Mouse (Mus musculus) liver, embryonic 12.5 days (tissue): Measurements from ENCODE around the gene Olfr549. TPM values are rescaled to one million over a fixed set of nuclear protein-coding genes. Genes with fewer than 3 reads are reported as not detected.

ENCODE experiments used
- ATAC-seq: fragments of 200-750 bp; cut with Nextera tagmentation; 2 replicates; pipeline ENCODE4 v1.8.0; 2017; ENCODE audit warnings: moderate number of reproducible peaks, mild to moderate bottlenecking, moderate library complexity
- H3K27ac ChIP-seq: fragments of 300-500 bp; sonication (generic); 2 replicates; pipeline ENCODE4 v1.5.1; 2016; ENCODE audit warnings: mild to moderate bottlenecking
- H3K27me3 ChIP-seq: fragments of 300-500 bp; sonication (generic); replicated peaks from 2 replicates; pipeline ENCODE4 v1.6.1; 2016; ENCODE audit warnings: mild to moderate bottlenecking, moderate library complexity
- H3K36me3 ChIP-seq: fragments of 300-500 bp; sonication (generic); 2 replicates; pipeline ENCODE4 v1.6.1; 2016; ENCODE audit warnings: mild to moderate bottlenecking, moderate library complexity
- H3K4me1 ChIP-seq: fragments of 300-500 bp; sonication (generic); 2 replicates; pipeline ENCODE4 v1.6.1; 2016
- H3K4me2 ChIP-seq: fragments of 300-500 bp; sonication (generic); 2 replicates; pipeline ENCODE4 v1.6.1; 2016; ENCODE audit warnings: mild to moderate bottlenecking, moderate library complexity
- H3K4me3 ChIP-seq: fragments of 300-500 bp; sonication (generic); 2 replicates; pipeline ENCODE4 v1.5.1; 2016; ENCODE audit warnings: mild to moderate bottlenecking, moderate library complexity
- H3K9ac ChIP-seq: fragments of 300-500 bp; sonication (generic); 2 replicates; pipeline ENCODE4 v1.6.1; 2016; ENCODE audit warnings: mild to moderate bottlenecking, moderate library complexity
- H3K9me3 ChIP-seq: fragments of 300-500 bp; sonication (generic); replicated peaks from 2 replicates; pipeline ENCODE4 v1.6.1; 2016; ENCODE audit warnings: mild to moderate bottlenecking, moderate library complexity
- WGBS: fragments of 180-500 bp; shearing (Covaris S2); methylation state at CpG from one replicate; pipeline ENCODE4 v1.1.7; 2016; ENCODE audit not compliant: insufficient replicate concordance; 5-methylcytosine and 5-hydroxymethylcytosine counted together
- polyA plus RNA-seq: library from polyadenylated mRNA; unstranded; fragments of >200 nt; fragmentation: Nextera tagmentation; extraction: Ambion mirVana; gene quantifications from 2 replicates; pipeline ENCODE4 v1.2.1, GENCODE M21; 2016

The Olfr549 gene
- polyA plus RNA-seq, 1 experiment from 2014 or later = not detected

DNA sequence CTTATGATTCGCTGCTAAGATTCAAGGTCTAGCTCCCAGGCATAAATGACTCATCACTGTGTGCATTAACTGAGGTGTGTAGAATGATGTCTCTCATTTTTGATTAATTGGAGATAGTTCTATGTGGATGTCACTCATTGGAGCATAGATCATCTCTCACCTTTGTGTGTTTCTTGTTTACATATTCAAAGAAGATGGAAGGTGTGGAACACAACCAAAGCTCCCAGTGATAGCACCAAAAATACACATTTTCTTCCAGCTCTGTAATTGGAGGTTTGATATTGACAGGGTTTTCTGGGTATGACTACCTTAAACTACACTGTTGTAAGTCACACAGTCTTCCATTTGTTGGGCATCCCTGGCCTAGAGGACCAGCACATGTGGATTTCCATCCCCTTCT, 15.2 kb upstream of the Olfr549 start, which contains the start of gene Olfr547:
Gene Olfr547, plus strand, starts transcription at position 301 of the 400 bp plus-strand sequence.
- WGBS = 63% methylated on average over 1 of the region's 1 CpGs
- no peak for ATAC-seq
- no peak within 1 kb of the TSS for H3K27ac ChIP-seq
- no peaks in the 10 kb centered on the region for H3K36me3 ChIP-seq
- no peaks in the 10 kb centered on the region for H3K27me3 ChIP-seq
- H3K9ac ChIP-seq = no peak within 1 kb of the TSS
- H3K4me3 ChIP-seq = no peak within 1 kb of the TSS
- no peaks in the 10 kb centered on the region for H3K9me3 ChIP-seq
- no peaks in the 10 kb centered on the region for H3K4me1 ChIP-seq
- no peak within 1 kb of the TSS for H3K4me2 ChIP-seq

DNA sequence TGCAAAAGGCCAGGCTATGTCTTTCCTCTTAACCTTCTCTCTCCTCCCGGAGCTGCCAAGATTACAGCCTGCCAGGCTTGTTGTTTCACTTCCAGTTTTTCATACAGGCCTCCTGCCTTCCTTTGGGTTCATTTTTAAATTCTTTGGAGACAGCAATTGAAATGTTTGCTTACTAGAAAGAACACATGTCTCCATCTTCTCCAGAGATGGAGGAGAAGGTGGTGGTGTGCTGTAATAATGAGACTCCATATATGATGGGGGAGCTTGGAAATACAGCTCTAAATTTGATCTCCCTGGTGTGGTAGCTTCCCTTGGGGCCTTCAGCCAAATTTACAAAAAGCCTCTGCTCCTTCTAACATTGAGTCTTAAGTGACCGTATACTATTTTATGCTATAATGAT, 9.1 kb upstream of the Olfr549 start, which contains the start of gene Olfr548-ps1:
Gene Olfr548-ps1, plus strand, starts transcription at position 301 of the 400 bp plus-strand sequence.
- no peaks in the 10 kb centered on the region for H3K4me1 ChIP-seq
- H3K4me3 ChIP-seq = no peak within 1 kb of the TSS
- H3K9ac ChIP-seq = no peak within 1 kb of the TSS
- no peaks in the 10 kb centered on the region for H3K9me3 ChIP-seq
- no peaks in the 10 kb centered on the region for H3K27me3 ChIP-seq
- H3K4me2 ChIP-seq = no peak within 1 kb of the TSS
- no peaks in the 10 kb centered on the region for H3K36me3 ChIP-seq
- WGBS = 72% methylated on average over 2 of the region's 2 CpGs
- no peak for ATAC-seq
- H3K27ac ChIP-seq = no peak within 1 kb of the TSS

DNA sequence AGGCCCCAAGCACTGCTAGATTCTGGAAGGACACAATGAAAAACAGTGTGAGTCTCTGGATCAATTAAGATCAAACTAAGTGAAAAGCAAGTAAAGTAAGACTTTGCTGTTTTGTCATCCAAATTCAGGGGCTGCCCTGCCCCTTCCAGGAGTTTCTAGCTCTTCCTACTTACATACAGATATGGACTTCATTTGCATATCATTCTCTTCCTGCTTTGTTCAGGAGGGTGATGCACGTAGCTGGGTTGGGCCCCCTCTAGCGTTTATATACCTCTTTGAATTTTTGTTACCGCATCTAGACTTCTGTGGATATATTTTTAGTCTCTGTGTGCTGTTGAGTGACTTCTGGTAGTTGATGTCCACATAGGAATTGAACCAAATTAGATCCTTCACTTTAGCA, 8.4 kb upstream of the Olfr549 start:
- ATAC-seq = no peak
- no peak overlapping the region for H3K4me2 ChIP-seq
- H3K4me1 ChIP-seq = no peaks in the 10 kb centered on the region
- H3K27me3 ChIP-seq = no peaks in the 10 kb centered on the region; the same call in 1 of the 2 replicates
- no peak overlapping the region for H3K27ac ChIP-seq
- no peak overlapping the region for H3K9ac ChIP-seq
- WGBS = 36% methylated on average over 3 of the region's 3 CpGs
- H3K36me3 ChIP-seq = no peaks in the 10 kb centered on the region
- no peak overlapping the region for H3K4me3 ChIP-seq
- no peaks in the 10 kb centered on the region for H3K9me3 ChIP-seq

DNA sequence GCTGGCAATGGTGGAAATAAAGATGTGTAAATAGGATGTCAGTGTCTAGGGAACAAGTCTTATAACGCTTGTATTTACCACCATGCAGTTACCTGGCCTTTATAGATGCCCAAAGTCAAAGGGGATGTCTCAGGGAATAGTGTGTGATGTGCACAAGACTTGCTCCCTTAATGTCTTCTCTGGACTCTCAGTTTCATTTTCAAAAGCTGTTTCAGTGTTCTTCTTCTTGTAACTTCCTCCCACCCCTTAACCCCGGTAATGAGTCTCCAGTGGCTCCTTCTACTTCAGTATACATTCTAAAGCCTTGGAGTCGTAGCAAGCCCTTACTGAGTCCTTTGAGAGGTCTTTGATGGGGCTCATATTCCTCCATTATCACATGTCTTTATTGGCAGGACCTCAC, 3.6 kb downstream of the Olfr549 start:
- H3K27me3 ChIP-seq = no peaks in the 10 kb centered on the region
- WGBS = 55% methylated on average over 3 of the region's 3 CpGs

DNA sequence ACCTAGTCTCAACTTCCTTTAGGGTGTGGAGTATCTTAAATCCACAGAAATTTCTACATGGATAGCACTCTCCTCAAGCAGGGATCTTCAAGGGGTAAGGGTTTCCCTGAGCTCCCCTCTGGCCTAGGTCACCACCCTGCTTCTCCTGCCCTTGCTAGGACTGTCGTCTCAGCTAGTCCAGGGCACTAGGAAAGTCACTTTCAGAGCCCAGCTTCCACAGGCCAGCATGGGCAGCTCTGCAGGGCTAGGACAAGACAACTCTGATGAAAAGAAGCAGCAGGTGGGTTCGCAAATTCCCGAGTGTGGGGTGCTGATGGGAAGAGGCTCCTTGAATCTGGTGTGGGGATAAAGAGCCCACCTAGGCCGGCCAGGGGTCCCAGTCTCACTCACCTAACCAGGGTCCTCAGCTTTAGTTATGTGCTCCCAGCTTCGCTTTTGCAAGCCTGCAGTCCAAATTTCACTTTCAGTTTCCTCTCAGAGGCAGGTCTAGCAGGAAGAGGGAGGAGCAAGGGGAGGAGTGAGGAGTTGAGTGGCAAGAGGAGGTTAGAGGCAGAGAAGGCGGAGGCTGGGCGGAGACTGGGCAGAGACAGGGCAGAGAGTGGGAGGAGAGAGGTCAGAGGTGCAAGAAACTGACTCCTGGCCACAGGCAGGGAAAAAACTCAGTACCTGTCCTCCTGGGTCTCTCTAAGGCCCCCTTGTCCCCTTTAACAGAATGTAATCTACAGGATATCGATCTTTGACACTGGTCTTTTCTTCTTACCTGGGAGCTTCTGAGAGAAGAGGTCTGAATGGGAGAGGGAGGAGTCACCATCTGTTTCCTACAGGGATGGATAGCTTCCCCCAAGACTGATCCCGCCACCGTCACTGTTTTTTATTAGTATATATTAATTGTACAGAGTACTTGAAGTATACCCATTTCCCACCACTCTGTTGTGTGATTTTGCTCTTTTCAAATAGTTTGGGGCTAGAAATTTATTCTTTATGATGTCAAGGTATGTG, 15.6 kb downstream of the Olfr549 start, which contains the start of gene Trim21:
Gene Trim21, minus strand, starts transcription at position 488 of the 999 bp plus-strand sequence.
- Histone ChIP-seq H3K4me2 (peak within 1 kb of the TSS; percentile 91), H3K4me1 (peaks cover 19% of the 10 kb centered on the region), H3K27ac (peak within 1 kb of the TSS; percentile 63), H3K4me3 (peak within 1 kb of the TSS; percentile 76), H3K36me3 (peaks cover 21% of the 10 kb centered on the region), H3K9me3 (no peaks in the 10 kb centered on the region), H3K9ac (peak within 1 kb of the TSS; percentile 79), H3K27me3 (no peaks in the 10 kb centered on the region)
- peak; percentile 100 for ATAC-seq
- 8% methylated on average over 10 of the region's 10 CpGs for WGBS

More for the DNA sequence above, 3.6 kb downstream of the Olfr549 start:
- Histone ChIP-seq H3K4me1 (no peaks in the 10 kb centered on the region), H3K9me3 (no peaks in the 10 kb centered on the region), H3K4me2 (no peak overlapping the region), H3K36me3 (no peaks in the 10 kb centered on the region), H3K9ac (no peak overlapping the region), H3K4me3 (no peak overlapping the region), H3K27ac (no peak overlapping the region)
- ATAC-seq = no peak

DNA sequence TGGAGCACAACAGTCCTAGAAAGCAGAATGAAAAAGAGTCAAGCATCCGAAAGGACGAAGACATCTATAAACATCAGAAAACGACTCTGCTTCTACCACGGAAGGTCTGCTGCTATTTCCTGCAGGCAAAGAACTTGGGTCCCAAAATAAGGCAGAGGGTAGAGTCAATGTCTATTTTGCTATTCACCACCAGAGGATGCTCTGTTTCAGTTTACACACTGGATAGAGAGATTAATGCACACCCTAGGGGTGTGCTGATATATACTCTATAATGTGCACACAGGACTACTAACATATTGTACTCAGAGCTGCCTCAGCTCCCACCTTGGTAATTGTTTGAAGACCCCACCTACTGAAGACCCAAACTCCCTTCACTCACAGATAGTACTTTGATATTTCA, 16.5 kb downstream of the Olfr549 start:
- Histone ChIP-seq H3K9me3 (no peaks in the 10 kb centered on the region), H3K9ac (no peak overlapping the region), H3K36me3 (peaks cover 16% of the 10 kb centered on the region), H3K4me3 (no peak overlapping the region), H3K4me2 (no peak overlapping the region), H3K4me1 (peaks cover 19% of the 10 kb centered on the region), H3K27ac (no peak overlapping the region), H3K27me3 (no peaks in the 10 kb centered on the region)
- 70% methylated on average over 4 of the region's 4 CpGs for WGBS
- ATAC-seq = no peak

DNA sequence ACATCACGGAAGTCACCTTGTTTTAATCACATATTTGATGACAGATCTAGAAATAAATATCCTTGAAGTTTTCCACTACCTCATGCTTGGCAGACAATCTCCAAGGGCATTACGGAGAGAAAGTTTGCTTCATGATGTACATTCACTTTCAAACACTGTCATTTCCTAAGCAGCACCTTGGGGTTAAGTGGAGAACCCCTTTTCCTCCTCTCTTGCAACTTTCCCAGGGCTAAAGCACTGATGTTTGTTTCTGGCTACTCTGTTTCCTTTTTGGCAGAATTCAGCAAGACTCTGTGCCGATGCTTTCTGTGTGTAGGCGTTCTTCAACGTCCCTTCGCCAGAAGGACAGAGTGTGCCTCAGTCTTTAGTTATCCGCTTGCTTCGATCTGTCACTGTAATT, 21.5 kb downstream of the Olfr549 start, which contains the start of gene Olfr550:
Gene Olfr550, plus strand, starts transcription at position 301 of the 400 bp plus-strand sequence.
- no peak within 1 kb of the TSS for H3K9ac ChIP-seq
- no peaks in the 10 kb centered on the region for H3K4me1 ChIP-seq
- no peaks in the 10 kb centered on the region for H3K27me3 ChIP-seq
- no peak within 1 kb of the TSS for H3K27ac ChIP-seq
- ATAC-seq = no peak
- no peaks in the 10 kb centered on the region for H3K9me3 ChIP-seq
- H3K36me3 ChIP-seq = no peaks in the 10 kb centered on the region
- no peak within 1 kb of the TSS for H3K4me2 ChIP-seq
- no peak within 1 kb of the TSS for H3K4me3 ChIP-seq
- WGBS = 82% methylated on average over 8 of the region's 8 CpGs

DNA sequence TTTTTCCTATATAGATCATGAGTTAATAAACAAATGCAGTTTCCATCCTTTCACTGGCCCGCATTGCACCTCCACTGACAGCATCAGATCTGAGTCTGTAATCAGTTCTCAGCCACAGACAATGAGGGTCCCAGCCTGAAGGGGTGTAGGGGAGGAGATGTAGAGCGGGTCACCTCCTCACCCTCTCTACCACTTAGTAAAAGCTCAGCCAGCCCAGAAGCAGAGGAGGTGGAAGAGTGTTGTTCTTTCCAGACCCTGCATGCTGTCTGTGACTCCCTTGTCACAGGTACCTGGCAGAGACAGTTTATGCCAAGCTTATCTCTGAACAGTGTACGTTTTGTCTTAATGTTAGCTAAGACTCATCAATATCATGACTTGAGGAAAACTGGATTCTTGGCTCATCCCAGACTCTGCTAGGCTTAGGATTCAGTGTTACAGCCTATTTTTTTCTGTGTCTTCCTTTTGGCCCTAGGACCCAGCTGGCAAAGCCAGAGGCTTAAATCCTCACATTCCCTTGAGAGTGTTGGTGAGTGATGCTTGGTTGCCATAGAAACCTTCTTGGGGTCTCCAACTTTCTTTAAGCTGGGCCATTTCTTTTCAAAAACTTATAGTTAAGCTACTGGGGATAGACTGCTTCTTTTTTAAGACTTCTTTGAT, 23.6 kb downstream of the Olfr549 start:
- Histone ChIP-seq H3K4me2 (no peak overlapping the region), H3K9ac (no peak overlapping the region), H3K36me3 (no peaks in the 10 kb centered on the region), H3K9me3 (no peaks in the 10 kb centered on the region), H3K4me3 (no peak overlapping the region), H3K4me1 (no peaks in the 10 kb centered on the region), H3K27me3 (no peaks in the 10 kb centered on the region), H3K27ac (no peak overlapping the region)
- 75% methylated on average over 3 of the region's 3 CpGs for WGBS
- no peak for ATAC-seq

DNA sequence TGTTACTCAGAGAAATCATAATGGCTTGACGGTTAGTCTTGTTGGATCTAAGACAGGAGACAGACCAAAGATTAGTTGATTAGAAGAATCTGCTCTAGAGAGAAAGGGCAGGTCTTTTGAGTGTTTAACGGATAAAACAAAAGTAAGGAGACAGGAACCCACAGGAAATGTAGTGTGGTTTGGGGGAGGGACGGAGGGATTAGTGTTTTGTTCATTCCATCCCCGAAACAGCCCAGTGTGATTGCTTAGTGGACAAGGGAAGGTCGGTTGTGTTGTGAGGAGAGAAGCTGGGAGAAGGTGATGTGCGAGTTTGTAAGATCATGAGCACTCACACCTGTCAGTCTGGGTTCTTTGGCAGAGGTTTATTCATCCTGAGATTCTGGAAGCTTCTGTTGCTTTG, 26.3 kb downstream of the Olfr549 start:
- no peak overlapping the region for H3K27ac ChIP-seq
- H3K36me3 ChIP-seq = no peaks in the 10 kb centered on the region
- ATAC-seq = no peak
- no peaks in the 10 kb centered on the region for H3K4me1 ChIP-seq
- whole genome bisulfite sequencing = 21% methylated on average over 6 of the region's 6 CpGs
- H3K4me3 ChIP-seq = no peak overlapping the region
- H3K4me2 ChIP-seq = no peak overlapping the region
- H3K27me3 ChIP-seq = no peaks in the 10 kb centered on the region
- no peaks in the 10 kb centered on the region for H3K9me3 ChIP-seq
- no peak overlapping the region for H3K9ac ChIP-seq

DNA sequence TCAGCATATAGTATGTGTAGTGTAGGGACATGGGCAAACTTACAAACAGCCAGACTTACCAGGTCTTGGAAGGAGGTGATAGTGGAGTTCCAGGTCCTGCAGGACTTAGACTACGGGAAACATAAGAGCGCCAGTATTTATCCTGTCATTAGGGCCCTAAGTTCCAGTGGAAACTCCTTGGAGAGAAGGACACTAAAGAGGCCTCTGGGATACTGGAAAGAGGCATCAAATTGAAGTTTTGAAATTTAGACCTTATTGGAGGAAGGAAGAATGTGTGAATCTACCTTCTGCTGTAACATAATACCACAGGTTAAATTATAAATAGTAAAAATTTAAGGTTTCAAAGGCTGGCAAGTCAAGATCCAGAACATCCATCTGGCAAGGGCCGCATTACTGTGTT, 42.1 kb downstream of the Olfr549 start, which contains the start of gene Olfr551:
Gene Olfr551, minus strand, starts transcription at position 101 of the 400 bp plus-strand sequence.
- Histone ChIP-seq H3K9me3 (no peaks in the 10 kb centered on the region), H3K4me2 (no peak within 1 kb of the TSS), H3K27ac (no peak within 1 kb of the TSS), H3K4me3 (no peak within 1 kb of the TSS), H3K27me3 (no peaks in the 10 kb centered on the region), H3K9ac (no peak within 1 kb of the TSS), H3K36me3 (no peaks in the 10 kb centered on the region), H3K4me1 (no peaks in the 10 kb centered on the region)
- WGBS = 84% methylated on average over 3 of the region's 3 CpGs
- no peak for ATAC-seq

DNA sequence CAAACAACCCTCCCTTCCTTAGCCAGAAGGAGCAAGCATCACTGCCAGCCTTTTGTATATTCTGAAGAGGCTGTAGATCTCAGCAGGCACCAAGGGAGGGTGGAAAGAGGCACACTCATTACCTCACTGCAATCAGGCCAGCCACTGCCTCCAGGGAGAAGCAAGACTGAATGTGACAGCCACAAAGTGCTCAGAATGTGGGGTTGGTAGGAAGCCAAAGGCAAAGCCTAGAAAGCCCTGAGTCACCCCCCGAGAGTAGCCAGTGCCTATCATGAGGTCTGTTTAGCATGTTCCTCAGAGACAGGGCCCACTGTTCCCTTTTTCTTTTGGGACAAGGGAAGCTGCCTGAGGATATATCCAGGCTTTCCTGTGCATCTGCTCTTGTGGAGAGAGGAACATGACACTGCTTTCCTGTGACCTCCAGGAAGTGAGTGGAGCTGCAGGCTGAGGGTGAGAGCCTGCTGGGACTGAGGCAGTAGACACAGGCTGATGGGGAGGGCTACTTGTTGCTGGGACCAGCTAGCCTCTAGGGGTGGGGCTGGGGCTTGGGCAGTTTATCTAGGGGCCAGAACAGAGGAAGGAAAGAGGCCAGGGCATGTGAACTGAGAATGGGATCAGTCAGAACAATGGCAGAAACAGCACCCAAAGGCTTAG, 47.8 kb downstream of the Olfr549 start, which contains the start of gene Olfr552:
Gene Olfr552, plus strand, starts transcription at position 393 of the 654 bp plus-strand sequence.
- Histone ChIP-seq H3K27ac (no peak within 1 kb of the TSS), H3K4me3 (no peak within 1 kb of the TSS), H3K4me1 (no peaks in the 10 kb centered on the region), H3K27me3 (no peaks in the 10 kb centered on the region), H3K4me2 (no peak within 1 kb of the TSS), H3K9me3 (no peaks in the 10 kb centered on the region), H3K9ac (no peak within 1 kb of the TSS), H3K36me3 (no peaks in the 10 kb centered on the region)
- WGBS = 41% methylated on average over 1 of the region's 1 CpGs
- no peak for ATAC-seq
